Comparison of ENCODE assay signal across 8 mouse cellular contexts in the genomic region with DNA sequence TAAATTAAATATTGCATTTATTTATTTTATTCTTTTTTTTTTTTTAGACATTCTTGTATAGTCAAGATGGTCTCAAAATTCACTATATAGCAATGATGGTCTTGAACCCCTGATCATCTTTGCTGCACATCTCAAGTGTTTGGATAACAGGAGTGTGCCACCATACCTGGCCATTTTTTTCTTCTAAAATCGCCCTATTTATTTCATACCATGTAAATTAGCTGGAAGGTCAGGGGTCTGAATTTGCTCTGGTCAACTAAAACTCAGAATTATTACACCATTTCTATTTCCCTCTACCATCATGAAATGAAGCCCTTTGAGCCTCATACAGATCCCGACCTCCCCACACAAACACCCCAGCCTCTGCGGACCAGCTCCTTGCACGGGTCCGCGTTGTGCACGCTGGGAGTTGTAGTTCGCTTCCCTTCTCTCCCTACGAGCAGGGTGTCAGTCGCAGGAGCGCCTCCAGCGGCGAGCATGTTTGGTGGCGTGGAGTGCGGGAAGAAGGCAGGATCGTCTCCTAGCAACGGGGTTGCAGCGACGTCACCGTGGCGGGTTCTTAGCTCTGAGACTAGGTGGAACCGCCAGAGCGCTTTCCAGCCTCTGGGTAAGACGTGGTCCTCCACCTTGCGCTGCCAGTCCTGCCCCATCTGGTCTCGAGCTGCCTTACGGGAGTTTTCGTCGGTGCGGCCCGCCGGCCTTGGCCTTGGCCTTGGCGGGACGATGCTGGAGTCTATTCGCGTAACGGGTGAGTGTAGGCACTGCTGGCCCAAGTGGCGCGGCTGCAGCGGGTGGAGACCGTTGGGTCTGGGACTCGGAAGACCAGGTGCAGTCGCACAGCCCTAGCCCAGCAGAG. TPM values are rescaled to one million over a fixed set of nuclear protein-coding genes. Genes with fewer than 3 reads are reported as not detected.
DNase-seq lines count a peak whose midpoint lies in the region; ATAC-seq lines count a peak whose summit lies in the region.

Gene 9530077C05Rik (plus strand): TSS at position 512 of the 856 bp plus-strand sequence.

- under 1% methylated on average over 43 of the region's 43 CpGs for WGBS in embryonic facial prominence, embryonic 12.5 days
- WGBS in limb, embryonic 10.5 days: under 1% methylated on average over 43 of the region's 43 CpGs
- WGBS in midbrain, embryonic 12.5 days: 1% methylated on average over 43 of the region's 43 CpGs

- no peaks in the 10 kb centered on the region for H3K9me3 ChIP-seq in embryonic facial prominence, embryonic 12.5 days
- no peaks in the 10 kb centered on the region for H3K9me3 ChIP-seq in limb, embryonic 10.5 days (replicated peaks)
- H3K9me3 ChIP-seq in midbrain, embryonic 12.5 days: no peaks in the 10 kb centered on the region

- H3K36me3 ChIP-seq in embryonic facial prominence, embryonic 12.5 days: no peaks in the 10 kb centered on the region
- no peaks in the 10 kb centered on the region for H3K36me3 ChIP-seq in limb, embryonic 10.5 days
- H3K36me3 ChIP-seq in midbrain, embryonic 12.5 days: no peaks in the 10 kb centered on the region

- H3K27me3 ChIP-seq in embryonic facial prominence, embryonic 12.5 days: no peaks in the 10 kb centered on the region
- H3K27me3 ChIP-seq in limb, embryonic 10.5 days (ENCODE audit: low read depth, poor library complexity, severe bottlenecking): no peaks in the 10 kb centered on the region
- H3K27me3 ChIP-seq in midbrain, embryonic 12.5 days: no peaks in the 10 kb centered on the region

- no peaks in the 10 kb centered on the region for H3K4me1 ChIP-seq in embryonic facial prominence, embryonic 12.5 days
- no peaks in the 10 kb centered on the region for H3K4me1 ChIP-seq in limb, embryonic 10.5 days
- H3K4me1 ChIP-seq in midbrain, embryonic 12.5 days: no peaks in the 10 kb centered on the region

- peak within 1 kb of the TSS; percentile 58 for H3K4me3 ChIP-seq in embryonic facial prominence, embryonic 12.5 days
- H3K4me3 ChIP-seq in limb, embryonic 10.5 days: peak within 1 kb of the TSS; percentile 72
- H3K4me3 ChIP-seq in midbrain, embryonic 12.5 days: peak within 1 kb of the TSS; percentile 61

- peak within 1 kb of the TSS; percentile 79 for H3K4me2 ChIP-seq in embryonic facial prominence, embryonic 12.5 days (replicated peaks)
- H3K4me2 ChIP-seq in midbrain, embryonic 12.5 days (replicated peaks): peak within 1 kb of the TSS; percentile 67

- peak within 1 kb of the TSS; percentile 40 for H3K9ac ChIP-seq in embryonic facial prominence, embryonic 12.5 days
- peak within 1 kb of the TSS; percentile 69 for H3K9ac ChIP-seq in midbrain, embryonic 12.5 days (replicated peaks)

- peak; percentile 97 for ATAC-seq in embryonic facial prominence, embryonic 12.5 days (ENCODE audit: insufficient number of reproducible peaks, insufficient read depth, low FRiP score, low TSS enrichment)
- ATAC-seq in midbrain, embryonic 12.5 days (ENCODE audit: low FRiP score, low read depth): peak; percentile 99

- peak; percentile 91 for DNase-seq in 3134 (ENCODE audit: extremely low read depth, insufficient read length, low spot score)
- peak; percentile 96 to 98 for DNase-seq in adrenal gland, postnatal 36 days
- DNase-seq in heart, adult 18-20 months: peak; percentile 97 to 98
- DNase-seq in kidney, adult 18-20 months: peak; percentile 98
- DNase-seq in limb, embryonic 10.5 days (ENCODE audit: low spot score): peak; percentile 97
- peak; percentile 89 for DNase-seq in skeletal muscle tissue, adult 2 months (ENCODE audit: low read depth, low spot score)

- H3K27ac ChIP-seq in embryonic facial prominence, embryonic 12.5 days: no peak within 1 kb of the TSS
- peak within 1 kb of the TSS; percentile 86 for H3K27ac ChIP-seq in limb, embryonic 10.5 days
- H3K27ac ChIP-seq in midbrain, embryonic 12.5 days (replicated peaks): 0 out of 2 replicates have a peak within 1 kb of the TSS, but pooled peaks have one; percentile 54

RNA-seq across cellular contexts. Expression of gene 9530077C05Rik, which starts in this region (rescaled TPM):
- 1 to 10 TPM; 6.6 TPM for total RNA-seq in adrenal gland, postnatal 36 days (2021)
- 4.6 and 4.8 TPM in 2 replicates for polyA plus RNA-seq in embryonic facial prominence, embryonic 12.5 days (2016; fragmentation: Nextera tagmentation; extraction: Ambion mirVana)
- under 1 TPM; 0.30 to 0.31 TPM for total RNA-seq in heart, adult 18-20 months (2021)
- polyA plus RNA-seq in limb, embryonic 10.5 days (2016; fragmentation: Nextera tagmentation; extraction: Ambion mirVana): 6.5 TPM in 2 replicates
- polyA plus RNA-seq in midbrain, embryonic 12.5 days (2016; fragmentation: Nextera tagmentation; extraction: Ambion mirVana): 9.8 and 11.8 TPM in 2 replicates

Comparison
In these comparisons a context has a peak if more than half of its experiments do, and no peak if none do; other contexts are left out.
1. RNA of gene 9530077C05Rik (total RNA-seq): 6.6 TPM in adrenal gland, postnatal 36 days; 0.30 to 0.31 TPM in heart, adult 18-20 months; every median in the first group is over 4 times any median in the second.
2. Peak in DNase-seq in heart, adult 18-20 months; RNA of the gene not detected or under 1 TPM.
3. Peak in every context shown above with its lines, with median percentiles within 50 percentile points of each other: DNase-seq and H3K4me3 ChIP-seq.